Mouse (Mus musculus) kidney, adult 2 months (tissue): ENCODE measurements at regions not wholly inside any gene's neighbourhood (a gene's known extent, or its start where the extent isn't known, plus 50 kb on each side); places are given as distances from the start of the nearest gene placed in this dataset.

ENCODE experiments used
- DNase-seq: peaks from one replicate; pipeline ENCODE4 v3.0.0; 2021
- H3K27ac ChIP-seq: fragments of 200-500 bp; 2 replicates; pipeline ENCODE4 v1.5.1; 2012; ENCODE audit warnings: low read depth, low read length, control low read depth, inconsistent platforms; ENCODE audit not compliant: insufficient read depth
- H3K27me3 ChIP-seq: fragments of 200-500 bp; replicated peaks from 2 replicates; pipeline ENCODE4 v1.6.1; 2012; ENCODE audit warnings: mild to moderate bottlenecking, moderate library complexity, low read length, inconsistent platforms; ENCODE audit not compliant: control insufficient read depth, insufficient read depth
- H3K36me3 ChIP-seq: fragments of 200-500 bp; 2 replicates; pipeline ENCODE4 v1.6.1; 2012; ENCODE audit warnings: mild to moderate bottlenecking, moderate library complexity, low read length, inconsistent platforms; ENCODE audit not compliant: control insufficient read depth, insufficient read depth
- H3K4me1 ChIP-seq: fragments of 200-500 bp; 2 replicates; pipeline ENCODE4 v1.6.1; 2011; ENCODE audit warnings: low read length; ENCODE audit not compliant: control insufficient read depth, insufficient read depth
- H3K4me3 ChIP-seq: fragments of 200-500 bp; 2 replicates; pipeline ENCODE4 v1.5.1; 2011; ENCODE audit warnings: mild to moderate bottlenecking, low read depth, low read length, control low read depth; ENCODE audit not compliant: insufficient read depth
- CTCF ChIP-seq: fragments of 200-500 bp; conservative IDR thresholded peaks from 2 replicates; pipeline ENCODE4 v1.5.1; 2011; ENCODE audit warnings: low read depth, mild to moderate bottlenecking, control low read depth, low read length, moderate library complexity, mixed read lengths; ENCODE audit not compliant: insufficient read depth, insufficient read length
- POLR2A ChIP-seq: fragments of 200-500 bp; IDR thresholded peaks from one replicate; pipeline ENCODE4 v1.6.1; 2011; ENCODE audit warnings: low read depth, low read length, control low read depth
- WGBS: fragments of 180-500 bp; shearing (Covaris S2); methylation state at CpG from one replicate; pipeline ENCODE4 v1.1.7; 2018; 5-methylcytosine and 5-hydroxymethylcytosine counted together

- WGBS: 15% methylated on average over 3 of the region's 3 CpGs
- no peak for TF ChIP-seq CTCF
- no peak for TF ChIP-seq POLR2A
- no peak for DNase-seq
These were observed 121.6 kb downstream of the Uck2 start for GRCm38 (mm10) chr1:167163486-167163885.

GRCm38 (mm10) chr1:167162495-167162894 is 122.6 kb downstream of the Uck2 start:
- WGBS: 36% methylated on average over 8 of the region's 8 CpGs
- no peak for DNase-seq
- H3K4me1 ChIP-seq: no peaks in the 10 kb centered on the region
- H3K27ac ChIP-seq: no peak overlapping the region
- H3K4me3 ChIP-seq: no peak overlapping the region
- no peaks in the 10 kb centered on the region for H3K36me3 ChIP-seq
- H3K27me3 ChIP-seq: no peaks in the 10 kb centered on the region
- TF ChIP-seq CTCF (no peak), POLR2A (no peak)

More at GRCm38 (mm10) chr1:167163486-167163885, 121.6 kb downstream of the Uck2 start:
- Histone ChIP-seq H3K36me3 (no peaks in the 10 kb centered on the region), H3K4me1 (no peaks in the 10 kb centered on the region), H3K27ac (no peak overlapping the region), H3K4me3 (no peak overlapping the region), H3K27me3 (no peaks in the 10 kb centered on the region)

GRCm38 (mm10) chr1:167159536-167159935 is 125.6 kb downstream of the Uck2 start:
- TF ChIP-seq POLR2A (no peak), CTCF (no peak)
- no peak for DNase-seq
- Histone ChIP-seq H3K4me1 (no peaks in the 10 kb centered on the region), H3K27ac (no peak overlapping the region), H3K36me3 (no peaks in the 10 kb centered on the region), H3K27me3 (no peaks in the 10 kb centered on the region), H3K4me3 (no peak overlapping the region)
- WGBS: 78% methylated on average over 1 of the region's 1 CpGs

- H3K27me3 ChIP-seq: no peaks in the 10 kb centered on the region
- 42% methylated on average over 4 of the region's 4 CpGs for WGBS
- H3K27ac ChIP-seq: no peak overlapping the region
- no peak for TF ChIP-seq POLR2A
- no peak for TF ChIP-seq CTCF
- H3K36me3 ChIP-seq: no peaks in the 10 kb centered on the region
- peak; percentile 24 for DNase-seq
- no peak overlapping the region for H3K4me3 ChIP-seq
- no peaks in the 10 kb centered on the region for H3K4me1 ChIP-seq
These were observed 132.7 kb downstream of the Uck2 start for GRCm38 (mm10) chr1:167152442-167152841.

- H3K4me1 ChIP-seq: no peaks in the 10 kb centered on the region
- H3K4me3 ChIP-seq: no peak overlapping the region
- H3K27me3 ChIP-seq: no peaks in the 10 kb centered on the region
- 72% methylated on average over 3 of the region's 3 CpGs for WGBS
- no peak overlapping the region for H3K27ac ChIP-seq
- H3K36me3 ChIP-seq: no peaks in the 10 kb centered on the region
- no peak for TF ChIP-seq POLR2A
- TF ChIP-seq CTCF: no peak
- DNase-seq: no peak
These were observed 140.8 kb downstream of the Uck2 start for GRCm38 (mm10) chr1:167144335-167144734.

GRCm38 (mm10) chr1:167143797-167144196 is 141.3 kb downstream of the Uck2 start:
- H3K27ac ChIP-seq: no peak overlapping the region
- H3K27me3 ChIP-seq: no peaks in the 10 kb centered on the region
- no peaks in the 10 kb centered on the region for H3K36me3 ChIP-seq
- DNase-seq: no peak
- TF ChIP-seq POLR2A (no peak), CTCF (no peak)
- 88% methylated on average over 4 of the region's 4 CpGs for WGBS
- H3K4me1 ChIP-seq: no peaks in the 10 kb centered on the region
- H3K4me3 ChIP-seq: no peak overlapping the region
